ENCODE assay signal across 18 mouse cellular contexts in genomic region chr9:74758025-74758424, GRCm38 (mm10).
"Had no signal": no experiment of that assay in that cellular context is flagged by ENCODE, and none has a peak within 500 bp of the region (broad histone marks: within the 10 kb centered on the region; RNA-seq: fewer than 3 reads in every experiment).

No protein-coding gene starts in this region.

- ATAC-seq: midbrain, embryonic 13.5 days; midbrain, embryonic 15.5 days had no signal

- H3K27me3 ChIP-seq: midbrain, embryonic 13.5 days; midbrain, embryonic 15.5 days; neural tube, embryonic 13.5 days; neural tube, embryonic 15.5 days had no signal

- H3K4me1 ChIP-seq: midbrain, embryonic 13.5 days; midbrain, embryonic 15.5 days; neural tube, embryonic 13.5 days; neural tube, embryonic 15.5 days had no signal

- H3K9me3 ChIP-seq: midbrain, embryonic 13.5 days; midbrain, embryonic 15.5 days; neural tube, embryonic 13.5 days; neural tube, embryonic 15.5 days had no signal

- H3K4me2 ChIP-seq: lung, embryonic 14.5 days; midbrain, embryonic 11.5 days; midbrain, embryonic 13.5 days; midbrain, embryonic 15.5 days; neural tube, embryonic 13.5 days; neural tube, embryonic 15.5 days had no signal

- H3K27ac ChIP-seq: midbrain, embryonic 13.5 days; midbrain, embryonic 15.5 days; neural tube, embryonic 13.5 days; neural tube, embryonic 15.5 days had no signal

- H3K9ac ChIP-seq: lung, embryonic 14.5 days; midbrain, embryonic 13.5 days; midbrain, embryonic 15.5 days; neural tube, embryonic 13.5 days; neural tube, embryonic 15.5 days had no signal

- DNase-seq: lung, adult 18-20 months; lung, embryonic 14.5 days; lung, postnatal 10 days; lung, postnatal 4 days; retina, postnatal 1 day; right cerebral cortex, adult 18-20 months; right cerebral cortex, postnatal 25 days; right cerebral cortex, postnatal 4 days; spleen, adult 18-20 months; thymus, adult 18-20 months; thymus, postnatal 25 days; thymus, postnatal 4 days had no signal

- H3K36me3 ChIP-seq: midbrain, embryonic 13.5 days; midbrain, embryonic 15.5 days; neural tube, embryonic 13.5 days; neural tube, embryonic 15.5 days had no signal

- H3K4me3 ChIP-seq: midbrain, embryonic 13.5 days; midbrain, embryonic 15.5 days; myocyte; neural tube, embryonic 13.5 days; neural tube, embryonic 15.5 days had no signal
